Mouse (Mus musculus) neural tube, embryonic 13.5 days (tissue): ENCODE measurements around the gene Spata13. TPM values are rescaled to one million over a fixed set of nuclear protein-coding genes. Genes with fewer than 3 reads are reported as not detected.

Source experiments
- ATAC-seq: fragments of 200-750 bp; cut with Nextera tagmentation; 2 replicates; pipeline ENCODE4 v1.8.0; 2017; ENCODE audit warnings: low read depth, mild to moderate bottlenecking, moderate TSS enrichment, moderate library complexity
- H3K27ac ChIP-seq: fragments of 300-500 bp; sonication (generic); replicated peaks from 2 replicates; pipeline ENCODE4 v1.5.1; 2015; ENCODE audit warnings: moderate library complexity, mild to moderate bottlenecking, inconsistent platforms
- H3K27me3 ChIP-seq: fragments of 300-500 bp; sonication (generic); 2 replicates; pipeline ENCODE4 v1.6.1; 2015; ENCODE audit warnings: mild to moderate bottlenecking, inconsistent platforms
- H3K36me3 ChIP-seq: fragments of 300-500 bp; sonication (generic); 2 replicates; pipeline ENCODE4 v1.6.1; 2015; ENCODE audit warnings: mild to moderate bottlenecking, inconsistent platforms
- H3K4me1 ChIP-seq: fragments of 300-500 bp; sonication (generic); replicated peaks from 2 replicates; pipeline ENCODE4 v1.6.1; 2015; ENCODE audit warnings: inconsistent platforms
- H3K4me2 ChIP-seq: fragments of 300-500 bp; sonication (generic); 2 replicates; pipeline ENCODE4 v1.6.1; 2015; ENCODE audit warnings: inconsistent platforms, mild to moderate bottlenecking, moderate library complexity
- H3K4me3 ChIP-seq: fragments of 300-500 bp; sonication (generic); 2 replicates; pipeline ENCODE4 v1.5.1; 2015; ENCODE audit warnings: mild to moderate bottlenecking, inconsistent platforms
- H3K9ac ChIP-seq: fragments of 300-500 bp; sonication (generic); 2 replicates; pipeline ENCODE4 v1.6.1; 2015; ENCODE audit warnings: moderate library complexity, mild to moderate bottlenecking, inconsistent platforms
- H3K9me3 ChIP-seq: fragments of 300-500 bp; sonication (generic); 2 replicates; pipeline ENCODE4 v1.6.1; 2016; ENCODE audit warnings: inconsistent platforms
- WGBS: fragments of 180-500 bp; shearing (Covaris S2); methylation state at CpG from one replicate; pipeline ENCODE4 v1.1.7; 2015; 5-methylcytosine and 5-hydroxymethylcytosine counted together
- polyA plus RNA-seq: library from polyadenylated mRNA; unstranded; fragments of >200 nt; fragmentation: Nextera tagmentation; extraction: Ambion mirVana; gene quantifications from 2 replicates; pipeline ENCODE4 v1.2.1, GENCODE M21; 2015

Spata13 gene
- polyA plus RNA-seq, 1 experiment from 2014 or later: 22.2 TPM

GRCm38 (mm10) chr14:60687241-60687640 is 53.4 kb downstream of the Spata13 start:
- Histone ChIP-seq H3K27me3 (no peaks in the 10 kb centered on the region), H3K4me1 (peaks cover 79% of the 10 kb centered on the region), H3K4me3 (peak overlapping the region; percentile 9), H3K9ac (peak overlapping the region; percentile 42), H3K9me3 (no peaks in the 10 kb centered on the region), H3K36me3 (no peaks in the 10 kb centered on the region), H3K4me2 (peak overlapping the region; percentile 47), H3K27ac (peak overlapping the region; percentile 49; the same call in 1 of the 2 replicates)
- WGBS: 11% methylated on average over 7 of the region's 7 CpGs
- ATAC-seq: no peak

DNA sequence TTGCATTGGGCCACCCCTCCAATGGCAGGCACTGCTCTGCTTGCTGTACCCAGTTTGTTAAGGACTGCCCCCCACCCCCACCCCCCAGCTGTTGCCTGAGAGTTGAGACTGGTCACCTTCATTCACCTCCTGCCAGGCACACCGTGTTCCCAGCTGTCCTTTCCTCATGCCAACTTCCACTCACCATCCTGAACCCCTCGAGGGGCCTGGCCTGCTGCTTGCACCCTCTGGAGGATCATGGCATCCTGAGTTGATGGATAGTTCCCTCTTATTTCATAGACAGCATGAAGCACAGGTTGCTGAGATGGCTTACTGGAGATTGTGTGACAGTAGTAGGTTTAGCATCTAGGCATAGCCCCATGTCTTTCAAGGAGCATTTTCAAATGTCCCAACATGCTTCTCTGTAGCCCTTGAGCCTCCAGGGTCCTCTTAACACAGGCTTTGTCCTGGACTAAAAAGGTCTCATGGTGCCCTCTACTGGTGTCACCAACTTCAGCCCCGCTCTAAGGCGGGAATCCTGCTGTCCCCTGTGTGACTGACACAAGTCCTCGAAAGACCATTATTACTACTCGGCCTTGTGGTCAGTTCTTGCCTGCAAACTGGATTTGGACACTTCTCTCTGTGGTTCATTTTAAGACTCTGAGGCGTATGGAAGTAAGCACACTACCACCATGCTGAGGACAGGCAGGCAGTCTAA is 54.9 kb downstream of the Spata13 start:
- peak; percentile 49; the same call in 1 of the 2 replicates for ATAC-seq
- H3K4me2 ChIP-seq: no peak overlapping the region
- no peaks in the 10 kb centered on the region for H3K27me3 ChIP-seq
- no peak overlapping the region for H3K9ac ChIP-seq
- no peaks in the 10 kb centered on the region for H3K36me3 ChIP-seq
- H3K27ac ChIP-seq: no peak overlapping the region
- no peaks in the 10 kb centered on the region for H3K9me3 ChIP-seq
- H3K4me1 ChIP-seq: peaks cover 80% of the 10 kb centered on the region
- 25% methylated on average over 7 of the region's 7 CpGs for WGBS
- no peak overlapping the region for H3K4me3 ChIP-seq

GRCm38 (mm10) chr14:60689768-60690167 is 56.0 kb downstream of the Spata13 start:
- Histone ChIP-seq H3K4me3 (no peak overlapping the region), H3K4me2 (no peak overlapping the region), H3K27ac (no peak overlapping the region), H3K9me3 (no peaks in the 10 kb centered on the region), H3K9ac (no peak overlapping the region), H3K27me3 (no peaks in the 10 kb centered on the region), H3K36me3 (no peaks in the 10 kb centered on the region), H3K4me1 (peaks cover 78% of the 10 kb centered on the region)
- WGBS: 77% methylated on average over 5 of the region's 5 CpGs
- ATAC-seq: no peak

DNA sequence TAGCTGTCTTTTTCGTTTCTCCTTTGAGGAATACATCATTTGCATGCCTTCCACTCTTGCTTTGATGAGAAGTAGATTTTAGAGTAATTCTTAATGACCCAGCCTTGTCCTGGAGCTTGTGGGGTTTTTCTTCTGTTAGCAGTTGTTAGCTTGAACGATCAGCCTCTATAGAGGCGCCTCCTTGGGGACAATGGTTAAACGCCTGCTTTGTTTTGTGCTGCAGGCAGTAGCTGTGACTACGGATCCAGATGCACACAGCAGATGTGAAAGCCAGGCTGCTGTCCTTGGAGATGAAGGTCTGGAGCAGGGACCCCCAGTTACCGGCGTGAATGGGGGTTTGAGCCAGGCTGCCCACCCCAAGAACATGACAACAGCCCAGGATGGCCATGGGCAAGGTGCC is 56.8 kb downstream of the Spata13 start:
- H3K27me3 ChIP-seq: no peaks in the 10 kb centered on the region
- H3K9ac ChIP-seq: no peak overlapping the region
- H3K4me1 ChIP-seq: peaks cover 78% of the 10 kb centered on the region
- no peak overlapping the region for H3K27ac ChIP-seq
- H3K9me3 ChIP-seq: no peaks in the 10 kb centered on the region
- no peak overlapping the region for H3K4me2 ChIP-seq
- H3K4me3 ChIP-seq: no peak overlapping the region
- no peak for ATAC-seq
- WGBS: 26% methylated on average over 7 of the region's 7 CpGs
- H3K36me3 ChIP-seq: no peaks in the 10 kb centered on the region

DNA sequence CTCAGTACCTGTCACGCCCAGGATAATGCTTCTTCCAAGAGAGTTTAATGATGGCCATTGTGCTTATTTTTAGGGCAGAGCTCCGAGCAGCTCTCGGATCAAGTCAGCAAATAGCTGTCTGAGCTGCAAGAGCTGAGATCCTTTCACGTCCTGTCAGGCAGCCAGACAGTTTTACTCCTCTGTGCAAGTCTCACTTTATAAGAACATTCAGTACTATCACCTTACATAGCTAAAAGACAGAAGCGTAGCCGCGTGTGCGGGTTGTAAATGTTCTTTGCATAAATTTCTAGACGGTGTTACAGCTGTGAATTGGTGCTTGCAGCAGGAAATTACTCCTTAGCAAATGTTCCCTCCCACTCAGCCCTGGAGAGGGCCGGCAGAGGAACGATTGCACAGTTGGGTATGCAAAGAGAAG is 59.3 kb downstream of the Spata13 start:
- no peaks in the 10 kb centered on the region for H3K36me3 ChIP-seq
- peak overlapping the region; percentile 7; the same call in 1 of the 2 replicates for H3K4me2 ChIP-seq
- no peak overlapping the region for H3K4me3 ChIP-seq
- H3K4me1 ChIP-seq: peaks cover 56% of the 10 kb centered on the region
- peak overlapping the region; percentile 38; the same call in 1 of the 2 replicates for H3K9ac ChIP-seq
- no peak for ATAC-seq
- 13% methylated on average over 11 of the region's 11 CpGs for WGBS
- H3K9me3 ChIP-seq: no peaks in the 10 kb centered on the region
- no peaks in the 10 kb centered on the region for H3K27me3 ChIP-seq
- H3K27ac ChIP-seq: 0 out of 2 replicates have a peak overlapping the region, but pooled peaks have one; percentile 59

DNA sequence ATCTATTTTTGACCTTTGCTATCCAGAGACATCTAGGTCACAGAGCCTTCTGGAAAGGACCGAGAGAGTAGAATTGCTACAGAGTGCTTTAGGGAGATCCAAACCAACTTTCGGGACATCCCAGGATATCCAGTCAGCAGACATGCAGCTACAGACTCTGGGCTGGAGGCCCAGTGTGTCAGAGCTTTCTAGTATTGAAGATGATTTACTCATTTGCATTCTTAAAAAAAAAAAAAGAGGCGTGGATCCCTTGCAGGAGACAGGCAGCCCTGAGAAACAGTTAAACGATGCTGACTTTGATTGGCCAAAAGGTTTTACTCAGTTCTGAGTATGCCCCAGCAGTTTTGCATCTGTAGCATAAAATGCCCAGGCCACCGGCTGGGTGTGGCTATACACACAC is 59.9 kb downstream of the Spata13 start:
- H3K27me3 ChIP-seq: no peaks in the 10 kb centered on the region
- H3K4me2 ChIP-seq: no peak overlapping the region
- WGBS: 72% methylated on average over 5 of the region's 5 CpGs
- ATAC-seq: no peak
- peaks cover 51% of the 10 kb centered on the region for H3K4me1 ChIP-seq
- H3K9ac ChIP-seq: no peak overlapping the region
- no peaks in the 10 kb centered on the region for H3K9me3 ChIP-seq
- H3K27ac ChIP-seq: no peak overlapping the region
- H3K36me3 ChIP-seq: no peaks in the 10 kb centered on the region
- H3K4me3 ChIP-seq: no peak overlapping the region

- Histone ChIP-seq H3K27ac (no peak overlapping the region), H3K4me3 (no peak overlapping the region), H3K27me3 (no peaks in the 10 kb centered on the region), H3K36me3 (no peaks in the 10 kb centered on the region), H3K4me2 (no peak overlapping the region), H3K9me3 (no peaks in the 10 kb centered on the region), H3K4me1 (peaks cover 49% of the 10 kb centered on the region), H3K9ac (no peak overlapping the region)
- WGBS: 75% methylated on average over 14 of the region's 14 CpGs
- no peak for ATAC-seq
Measured at GRCm38 (mm10) chr14:60694215-60694997, 60.6 kb downstream of the Spata13 start.

- Histone ChIP-seq H3K27me3 (no peaks in the 10 kb centered on the region), H3K36me3 (no peaks in the 10 kb centered on the region), H3K27ac (no peak overlapping the region), H3K4me3 (no peak overlapping the region), H3K9ac (no peak overlapping the region), H3K9me3 (no peaks in the 10 kb centered on the region), H3K4me1 (peaks cover 23% of the 10 kb centered on the region), H3K4me2 (no peak overlapping the region)
- ATAC-seq: no peak
- 74% methylated on average over 7 of the region's 8 CpGs for WGBS
Measured at GRCm38 (mm10) chr14:60697351-60697750, 63.5 kb downstream of the Spata13 start.

DNA sequence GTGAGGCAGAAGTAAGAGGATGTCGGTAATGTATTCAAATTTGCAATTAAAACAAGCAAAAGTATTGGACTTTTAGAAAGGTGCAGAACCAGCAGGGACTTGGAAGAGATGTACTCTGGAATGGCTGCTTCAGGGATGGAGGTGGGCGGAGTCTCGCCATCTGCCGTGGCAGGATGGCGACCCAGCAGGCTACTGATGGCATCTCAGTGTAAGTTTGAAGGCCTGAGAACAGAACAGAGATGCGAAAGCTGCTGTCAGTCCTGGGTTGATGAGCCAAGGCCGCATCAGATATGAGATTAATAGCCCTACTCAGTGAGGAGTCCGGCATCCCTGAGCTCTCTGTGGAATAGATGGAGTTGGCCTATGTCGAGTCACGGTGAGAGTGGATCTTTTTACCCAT is 65.2 kb downstream of the Spata13 start:
- 68% methylated on average over 10 of the region's 10 CpGs for WGBS
- H3K27me3 ChIP-seq: no peaks in the 10 kb centered on the region
- no peaks in the 10 kb centered on the region for H3K36me3 ChIP-seq
- no peak overlapping the region for H3K9ac ChIP-seq
- H3K4me2 ChIP-seq: no peak overlapping the region
- H3K27ac ChIP-seq: no peak overlapping the region
- no peak for ATAC-seq
- H3K4me3 ChIP-seq: no peak overlapping the region
- H3K9me3 ChIP-seq: no peaks in the 10 kb centered on the region
- H3K4me1 ChIP-seq: peaks cover 7% of the 10 kb centered on the region

DNA sequence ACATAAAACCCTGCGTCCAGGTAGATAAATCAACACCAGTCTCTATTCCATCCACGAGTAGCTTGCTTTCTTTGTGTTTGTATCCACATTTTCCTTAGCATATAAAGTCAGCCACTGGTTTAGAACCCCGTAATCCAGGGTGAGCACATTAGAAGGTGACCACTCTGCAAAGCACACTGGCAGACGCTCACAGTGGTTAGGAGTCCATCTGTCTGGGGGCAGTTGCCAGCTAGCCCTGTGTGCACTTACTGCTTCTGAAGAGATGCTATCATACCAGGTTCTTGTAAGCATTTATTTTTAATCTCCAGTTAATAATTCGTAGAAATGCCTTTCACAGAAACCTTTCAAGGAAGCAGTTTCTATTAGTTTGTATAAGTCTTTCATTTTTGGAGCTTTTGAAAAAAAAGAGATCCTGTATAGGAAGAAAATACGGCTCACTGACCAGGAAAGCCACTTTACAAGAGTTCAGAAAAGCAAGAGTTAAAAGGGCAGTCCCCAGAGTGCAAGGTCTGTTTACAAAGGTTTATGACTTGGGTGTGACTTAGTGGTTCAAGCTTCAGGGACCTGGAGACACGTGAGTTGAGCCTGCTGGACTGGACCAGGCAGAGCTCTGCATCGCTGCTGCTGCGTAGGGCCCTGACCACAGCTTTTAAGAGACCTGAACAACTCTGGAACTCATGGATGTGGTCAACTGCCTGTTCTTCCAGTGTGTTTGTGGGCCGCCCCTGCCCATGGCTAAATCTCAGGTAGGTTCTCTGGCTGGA is 68.8 kb downstream of the Spata13 start:
- no peak overlapping the region for H3K27ac ChIP-seq
- WGBS: 62% methylated on average over 10 of the region's 10 CpGs
- H3K4me3 ChIP-seq: no peak overlapping the region
- H3K4me2 ChIP-seq: no peak overlapping the region
- no peaks in the 10 kb centered on the region for H3K36me3 ChIP-seq
- H3K4me1 ChIP-seq: peaks cover 9% of the 10 kb centered on the region
- ATAC-seq: no peak
- 0 out of 2 replicates have a peak overlapping the region, but pooled peaks have one; percentile 17 for H3K9ac ChIP-seq
- H3K27me3 ChIP-seq: no peaks in the 10 kb centered on the region
- no peaks in the 10 kb centered on the region for H3K9me3 ChIP-seq

- H3K27ac ChIP-seq: no peak overlapping the region
- H3K9ac ChIP-seq: no peak overlapping the region
- H3K4me3 ChIP-seq: no peak overlapping the region
- no peak overlapping the region for H3K4me2 ChIP-seq
- H3K4me1 ChIP-seq: 0 out of 2 replicates have a peak, but pooled peaks cover 4% of the 10 kb centered on the region
- H3K36me3 ChIP-seq: no peaks in the 10 kb centered on the region
- ATAC-seq: no peak
- WGBS: 85% methylated on average over 6 of the region's 6 CpGs
- H3K9me3 ChIP-seq: no peaks in the 10 kb centered on the region
- H3K27me3 ChIP-seq: no peaks in the 10 kb centered on the region
Measured at GRCm38 (mm10) chr14:60704510-60704909, 70.7 kb downstream of the Spata13 start.

- no peak overlapping the region for H3K4me3 ChIP-seq
- no peak overlapping the region for H3K27ac ChIP-seq
- 0 out of 2 replicates have a peak, but pooled peaks cover 4% of the 10 kb centered on the region for H3K4me1 ChIP-seq
- no peak overlapping the region for H3K9ac ChIP-seq
- no peaks in the 10 kb centered on the region for H3K27me3 ChIP-seq
- WGBS: 77% methylated on average over 3 of the region's 3 CpGs
- H3K4me2 ChIP-seq: no peak overlapping the region
- no peak for ATAC-seq
- H3K9me3 ChIP-seq: no peaks in the 10 kb centered on the region
- no peaks in the 10 kb centered on the region for H3K36me3 ChIP-seq
Measured at GRCm38 (mm10) chr14:60704961-60705360, 71.2 kb downstream of the Spata13 start.
